Mouse (Mus musculus): ENCODE measurements around the gene Rdx.

GRCm38 (mm10) chr9:52041657-52042056, 5.3 kb upstream of the Rdx start:
- TF ChIP-seq CTCF (IDR thresholded peaks at IDR 0.05; ENCODE audit: control insufficient read depth, insufficient read depth, insufficient replicate concordance, low read depth, low read length) (no peak), POLR2A (IDR thresholded peaks at IDR 0.05; ENCODE audit: control insufficient read depth, low read depth, low read length) (no peak)
